Mouse (Mus musculus) kidney, postnatal 10 days (tissue): Measurements from ENCODE around the gene Olfr180.

Experiments used
- DNase-seq: peaks from one replicate; pipeline ENCODE4 v3.0.0; 2021; ENCODE audit warnings: mixed read lengths

Olfr180 gene

GRCm38 (mm10) chr16:58929292-58929691 lies at the start of gene Olfr180:
TSS of gene Olfr180 (minus strand) at chr16:58929392.
- DNase-seq: no peak

- no peak for DNase-seq
These were observed 537 bp downstream of the Olfr180 start, which contains the start of gene Olfr181 for GRCm38 (mm10) chr16:58928655-58929054. TSS of gene Olfr181 (minus strand) at chr16:58928755.

GRCm38 (mm10) chr16:58891963-58892362 lies 37.2 kb downstream of the Olfr180 start, which contains the start of gene Olfr178:
TSS of gene Olfr178 (minus strand) at chr16:58892063.
- DNase-seq: no peak

GRCm38 (mm10) chr16:58884416-58884815 lies 44.8 kb downstream of the Olfr180 start:
- DNase-seq: no peak

- DNase-seq: no peak
These were observed 54.5 kb downstream of the Olfr180 start, which contains the start of gene Olfr177 for GRCm38 (mm10) chr16:58874668-58875067. TSS of gene Olfr177 (minus strand) at chr16:58874768.
